Mouse (Mus musculus) embryonic facial prominence, embryonic 11.5 days (tissue): ENCODE results near the gene Gm10490. TPM values are rescaled to one million over a fixed set of nuclear protein-coding genes. Genes with fewer than 3 reads are reported as not detected.
A peak's percentile ranks its signal among the peaks of the same experiment; 100 is the strongest.

Experiments used
- ATAC-seq: fragments of 200-750 bp; cut with Nextera tagmentation; replicated peaks from 2 replicates; pipeline ENCODE4 v1.8.0; 2017; ENCODE audit warnings: low read depth; ENCODE audit not compliant: insufficient number of reproducible peaks, low FRiP score, low TSS enrichment
- DNase-seq: peaks from one replicate; pipeline ENCODE4 v3.0.0-alpha.2; 2015; ENCODE audit warnings: low spot score
- H3K27ac ChIP-seq: fragments of 300-500 bp; sonication (generic); replicated peaks from 2 replicates; pipeline ENCODE4 v1.5.1; 2014; ENCODE audit warnings: mild to moderate bottlenecking, low read depth, low read length, control low read depth
- H3K27me3 ChIP-seq: fragments of 300-500 bp; sonication (generic); 2 replicates; pipeline ENCODE4 v1.6.1; 2014; ENCODE audit warnings: mild to moderate bottlenecking, low read length, moderate library complexity, mixed read lengths; ENCODE audit not compliant: control insufficient read depth, insufficient read depth
- H3K36me3 ChIP-seq: fragments of 300-500 bp; sonication (generic); replicated peaks from 2 replicates; pipeline ENCODE4 v1.6.1; 2014; ENCODE audit warnings: low read depth, mild to moderate bottlenecking, low read length, moderate library complexity, mixed read lengths; ENCODE audit not compliant: control insufficient read depth, insufficient read depth
- H3K4me1 ChIP-seq: fragments of 300-500 bp; sonication (generic); 2 replicates; pipeline ENCODE4 v1.6.1; 2014; ENCODE audit warnings: low read length, mixed read lengths; ENCODE audit not compliant: control insufficient read depth, insufficient read depth
- H3K4me2 ChIP-seq: fragments of 300-500 bp; sonication (generic); 2 replicates; pipeline ENCODE4 v1.6.1; 2014; ENCODE audit warnings: low read depth, mild to moderate bottlenecking, control low read depth, low read length, moderate library complexity
- H3K4me3 ChIP-seq: fragments of 300-500 bp; sonication (generic); 2 replicates; pipeline ENCODE4 v1.5.1; 2014; ENCODE audit warnings: low read depth, low read length, control low read depth
- H3K9ac ChIP-seq: fragments of 300-500 bp; sonication (generic); replicated peaks from 2 replicates; pipeline ENCODE4 v1.6.1; 2014; ENCODE audit warnings: mild to moderate bottlenecking, control low read depth, low read length
- H3K9me3 ChIP-seq: fragments of 300-500 bp; sonication (generic); replicated peaks from 2 replicates; pipeline ENCODE4 v1.6.1; 2016; ENCODE audit warnings: mild to moderate bottlenecking, low read length, inconsistent platforms, mixed read lengths; ENCODE audit not compliant: control insufficient read depth
- WGBS: fragments of 180-500 bp; shearing (Covaris S2); extraction: QIAGEN DNeasy Blood & Tissue Kit; methylation state at CpG from one replicate; pipeline ENCODE4 v1.1.7; 2014; 5-methylcytosine and 5-hydroxymethylcytosine counted together
- polyA plus RNA-seq: library from polyadenylated mRNA; unstranded; fragments of >200 nt; fragmentation: Nextera tagmentation; extraction: Ambion mirVana; gene quantifications from 2 replicates; pipeline ENCODE4 v1.2.1, GENCODE M21; 2014

Gm10490 gene
- polyA plus RNA-seq, 1 experiment from 2014 or later = not detected

- Histone ChIP-seq H3K27me3 (no peaks in the 10 kb centered on the region), H3K9ac (peak within 1 kb of the TSS; percentile 43; the same call in 1 of the 2 replicates), H3K36me3 (no peaks in the 10 kb centered on the region), H3K27ac (no peak within 1 kb of the TSS), H3K9me3 (no peaks in the 10 kb centered on the region), H3K4me2 (peak within 1 kb of the TSS; percentile 76), H3K4me3 (peak within 1 kb of the TSS; percentile 34), H3K4me1 (no peaks in the 10 kb centered on the region)
- ATAC-seq (peak; percentile 83), DNase-seq (peak; percentile 80)
- WGBS = 24% methylated on average over 34 of the region's 38 CpGs
Measured at GRCm38 (mm10) chrX:7878007-7878419, 31.3 kb upstream of the Gm10490 start, which contains the start of gene Pim2. Gene Pim2, plus strand, starts transcription at chrX:7878262.

GRCm38 (mm10) chrX:7878495-7878894, 30.8 kb upstream of the Gm10490 start:
- no peak for DNase-seq
- Histone ChIP-seq H3K4me2 (peak overlapping the region; percentile 76), H3K27me3 (no peaks in the 10 kb centered on the region), H3K36me3 (no peaks in the 10 kb centered on the region), H3K9me3 (no peaks in the 10 kb centered on the region), H3K4me1 (no peaks in the 10 kb centered on the region), H3K27ac (no peak overlapping the region), H3K4me3 (peak overlapping the region; percentile 34), H3K9ac (peak overlapping the region; percentile 43; the same call in 1 of the 2 replicates)
- ATAC-seq = peak; percentile 31
- WGBS = 16% methylated on average over 21 of the region's 21 CpGs

DNA sequence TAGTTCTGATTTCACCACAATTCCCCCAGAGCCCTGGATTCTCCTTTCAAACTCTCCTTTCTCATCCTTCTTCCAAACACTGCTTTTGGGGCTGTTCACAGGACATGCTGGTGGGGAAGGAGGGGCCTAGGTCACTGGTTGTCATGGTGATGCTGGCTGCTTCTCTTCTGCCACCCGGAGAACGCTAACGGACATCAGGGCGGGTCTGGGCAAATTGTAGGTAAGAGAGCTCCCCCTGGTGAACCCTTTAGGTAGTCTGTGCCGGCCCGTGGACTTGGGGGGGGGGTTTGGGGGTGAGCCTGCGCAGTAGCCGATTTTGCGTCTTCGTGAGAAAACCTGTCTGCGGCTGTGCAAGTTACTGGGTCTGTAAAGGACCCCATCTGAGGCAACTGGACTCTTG, 29.5 kb upstream of the Gm10490 start:
- no peaks in the 10 kb centered on the region for H3K27me3 ChIP-seq
- ATAC-seq (0 out of 2 replicates have a peak, but pooled peaks have one; percentile 31), DNase-seq (peak; percentile 78)
- no peak overlapping the region for H3K4me3 ChIP-seq
- H3K9ac ChIP-seq = no peak overlapping the region
- H3K4me1 ChIP-seq = no peaks in the 10 kb centered on the region
- H3K27ac ChIP-seq = no peak overlapping the region
- 11% methylated on average over 11 of the region's 11 CpGs for WGBS
- H3K9me3 ChIP-seq = no peaks in the 10 kb centered on the region
- H3K36me3 ChIP-seq = no peaks in the 10 kb centered on the region
- H3K4me2 ChIP-seq = peak overlapping the region; percentile 21; the same call in 1 of the 2 replicates

- no peaks in the 10 kb centered on the region for H3K36me3 ChIP-seq
- ATAC-seq = peak; percentile 85
- peak within 1 kb of the TSS; percentile 44 for H3K4me2 ChIP-seq
Measured at GRCm38 (mm10) chrX:7883841-7884567, 25.3 kb upstream of the Gm10490 start, which contains the start of gene Slc35a2. Gene Slc35a2, plus strand, starts transcription at chrX:7884028.

DNA sequence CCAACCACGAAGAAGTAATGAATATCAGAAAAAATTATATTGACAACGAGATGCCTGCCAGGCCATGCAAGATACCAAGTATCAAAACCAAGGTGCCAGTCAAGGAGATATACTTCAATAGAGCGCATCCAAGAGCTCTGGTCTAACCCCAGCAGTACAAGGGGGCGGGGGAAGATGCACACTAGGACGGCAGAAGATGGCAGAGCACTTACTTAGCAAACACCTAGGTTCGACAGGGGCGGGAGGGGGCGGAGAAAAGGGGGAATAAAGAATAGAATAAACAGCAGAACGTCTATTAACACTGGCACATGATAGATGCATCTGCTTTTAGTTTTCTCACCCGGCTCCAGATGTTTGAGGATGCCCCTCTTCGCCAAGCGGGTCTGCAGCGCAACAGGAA, 11.1 kb upstream of the Gm10490 start:
- 25% methylated on average over 12 of the region's 13 CpGs for WGBS
- no peak for DNase-seq
- no peaks in the 10 kb centered on the region for H3K36me3 ChIP-seq
- H3K9ac ChIP-seq = peak overlapping the region; percentile 44
- no peaks in the 10 kb centered on the region for H3K27me3 ChIP-seq
- peak overlapping the region; percentile 48 for H3K4me3 ChIP-seq
- no peaks in the 10 kb centered on the region for H3K9me3 ChIP-seq
- H3K4me2 ChIP-seq = peak overlapping the region; percentile 41
- ATAC-seq = no peak
- no peaks in the 10 kb centered on the region for H3K4me1 ChIP-seq
- no peak overlapping the region for H3K27ac ChIP-seq

More at GRCm38 (mm10) chrX:7883841-7884567, 25.3 kb upstream of the Gm10490 start, which contains the start of gene Slc35a2:
- peak within 1 kb of the TSS; percentile 1 for H3K9ac ChIP-seq
- H3K4me3 ChIP-seq = peak within 1 kb of the TSS; percentile 47
- no peaks in the 10 kb centered on the region for H3K27me3 ChIP-seq
- no peaks in the 10 kb centered on the region for H3K4me1 ChIP-seq
- peak; percentile 81 for DNase-seq
- H3K9me3 ChIP-seq = no peaks in the 10 kb centered on the region
- WGBS = 21% methylated on average over 49 of the region's 49 CpGs
- H3K27ac ChIP-seq = peak within 1 kb of the TSS; percentile 17; the same call in 1 of the 2 replicates

DNA sequence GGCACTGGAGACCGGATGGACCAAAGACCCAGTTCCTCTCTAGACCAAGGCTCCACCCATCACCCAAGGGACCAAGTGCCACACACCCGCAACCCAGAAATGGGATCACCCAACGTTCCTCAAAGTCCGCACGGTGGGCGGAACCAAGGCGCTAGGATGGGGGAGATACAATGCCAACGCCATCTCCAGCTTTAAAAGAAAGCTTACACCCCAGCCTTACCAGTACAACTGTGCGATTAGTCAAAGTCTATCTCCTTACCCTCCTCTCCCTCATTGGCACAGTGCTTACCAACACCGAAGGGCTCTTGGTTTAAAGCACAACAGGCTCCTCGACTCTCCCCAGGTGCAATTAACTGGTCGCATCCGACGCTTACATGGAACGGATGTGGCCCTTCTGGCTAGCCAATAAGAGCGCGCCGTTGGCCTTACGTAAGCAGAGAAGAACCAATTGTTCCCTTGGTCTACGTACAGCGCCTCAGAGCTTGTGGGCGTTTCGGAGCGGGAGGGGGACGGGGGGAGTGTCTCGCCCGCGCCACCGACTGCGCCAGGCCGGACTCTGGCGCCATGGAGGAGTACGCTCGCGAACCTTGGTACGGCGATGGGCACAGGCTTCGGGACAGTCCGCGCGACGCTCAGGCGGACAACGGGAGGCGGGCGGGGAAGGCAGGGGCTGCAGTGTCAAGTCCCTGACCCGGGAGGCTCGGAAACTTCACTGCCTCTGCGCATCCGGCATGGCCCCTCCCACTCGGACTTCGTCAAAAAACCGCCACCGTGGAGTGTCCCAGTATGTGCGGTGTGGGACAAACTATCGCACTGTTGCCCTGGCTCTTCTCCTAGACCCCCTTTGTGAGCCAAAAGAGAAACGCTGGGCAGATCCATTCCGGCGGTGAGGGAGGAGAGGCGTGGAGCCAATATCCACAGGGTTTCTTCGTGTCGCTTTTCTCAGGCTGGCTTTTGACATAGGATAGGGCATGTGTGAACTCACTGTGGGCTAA, 10.2 kb upstream of the Gm10490 start, which contains the start of the genes Pqbp1 and Timm17b:
Gene Pqbp1 (minus strand): TSS at position 390 of the 995 bp plus-strand sequence.
Gene Timm17b (plus strand): TSS at position 478 of the 995 bp plus-strand sequence.
- Histone ChIP-seq H3K9ac (peak within 1 kb of the TSS; percentile 61), H3K4me2 (peak within 1 kb of the TSS; percentile 41), H3K4me3 (peak within 1 kb of the TSS; percentile 48), H3K36me3 (no peaks in the 10 kb centered on the region), H3K9me3 (no peaks in the 10 kb centered on the region), H3K27ac (0 out of 2 replicates have a peak within 1 kb of the TSS, but pooled peaks have one; percentile 31), H3K27me3 (no peaks in the 10 kb centered on the region), H3K4me1 (no peaks in the 10 kb centered on the region)
- 18% methylated on average over 55 of the region's 62 CpGs for WGBS
- DNase-seq (peak; percentile 90), ATAC-seq (peak; percentile 98)

DNA sequence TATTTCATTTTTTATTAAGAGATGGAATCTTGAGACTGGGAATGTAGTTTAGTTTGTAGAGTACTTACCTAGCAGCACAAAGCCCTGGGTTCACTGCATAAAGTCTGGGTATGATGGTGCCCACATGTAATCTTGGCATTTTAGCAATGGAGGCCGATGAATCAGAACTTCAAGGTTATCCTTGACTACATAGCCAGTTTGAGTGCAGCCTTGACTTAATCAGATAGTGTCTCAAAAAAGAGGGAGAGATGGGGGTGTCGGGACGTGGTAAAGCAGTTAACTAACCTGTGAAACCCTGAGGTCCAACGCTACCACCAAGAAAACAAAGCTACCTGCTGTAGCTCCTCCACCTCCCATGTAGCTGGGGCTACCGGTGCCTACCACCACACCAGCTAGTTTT, 4.9 kb upstream of the Gm10490 start:
- no peak overlapping the region for H3K4me2 ChIP-seq
- no peak overlapping the region for H3K9ac ChIP-seq
- WGBS = 94% methylated on average over 5 of the region's 5 CpGs
- no peaks in the 10 kb centered on the region for H3K27me3 ChIP-seq
- DNase-seq = no peak
- H3K27ac ChIP-seq = no peak overlapping the region
- no peaks in the 10 kb centered on the region for H3K9me3 ChIP-seq
- ATAC-seq = no peak
- no peak overlapping the region for H3K4me3 ChIP-seq
- H3K36me3 ChIP-seq = no peaks in the 10 kb centered on the region
- no peaks in the 10 kb centered on the region for H3K4me1 ChIP-seq
